Mouse (Mus musculus): Measurements from ENCODE around the gene Hist1h2ac.
A peak's percentile ranks its signal among the peaks of the same experiment; 100 is the strongest.
"Not testable (repeated sequence)": the region's sequence is repeated elsewhere in the genome, so short reads cannot be mapped to it uniquely, and the experiment has no call there.

Gene Hist1h2ac

DNA sequence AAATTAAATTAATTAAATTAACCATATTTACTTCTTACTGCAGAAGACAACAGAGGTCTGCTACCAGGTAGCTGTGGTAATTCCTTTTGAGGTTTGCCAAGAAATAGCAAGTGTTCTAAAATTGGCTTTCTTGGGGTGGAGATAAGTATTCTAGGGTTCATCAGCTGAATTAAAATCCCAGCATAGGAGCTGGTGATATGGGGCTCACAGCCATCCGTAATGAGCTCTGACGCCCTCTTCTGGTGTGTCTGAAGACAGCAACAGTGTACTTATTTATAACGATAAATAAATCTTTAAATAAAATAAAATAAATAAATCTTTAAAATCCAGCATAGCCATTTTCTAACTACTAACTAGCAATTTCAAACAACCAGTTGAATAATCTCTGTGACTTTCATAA, 16.0 kb upstream of the Hist1h2ac start:
- DNase-seq = no peak

GRCm38 (mm10) chr13:23698996-23699395, 15.2 kb upstream of the Hist1h2ac start:
- DNase-seq = no peak

DNA sequence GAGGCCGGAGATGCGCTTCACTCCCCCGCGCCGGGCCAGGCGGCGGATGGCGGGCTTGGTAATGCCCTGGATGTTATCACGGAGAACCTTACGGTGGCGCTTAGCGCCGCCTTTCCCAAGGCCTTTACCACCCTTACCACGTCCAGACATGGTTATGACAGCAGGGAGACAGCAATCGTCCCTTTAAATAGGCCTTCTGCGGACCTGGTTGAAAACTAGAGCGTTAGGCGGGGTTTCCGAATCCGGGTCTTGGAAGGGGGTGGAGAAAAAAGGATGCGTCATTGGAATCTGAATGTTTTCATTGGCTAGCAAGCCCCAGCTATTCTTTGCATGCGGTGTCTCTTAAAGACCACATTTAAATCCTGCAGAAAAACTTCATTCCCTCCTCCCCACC, 14.5 kb upstream of the Hist1h2ac start, which contains the start of gene Hist1h4c:
Gene Hist1h4c, minus strand, starts transcription at position 155 of the 394 bp plus-strand sequence.
- peak; percentile 99 for DNase-seq

DNA sequence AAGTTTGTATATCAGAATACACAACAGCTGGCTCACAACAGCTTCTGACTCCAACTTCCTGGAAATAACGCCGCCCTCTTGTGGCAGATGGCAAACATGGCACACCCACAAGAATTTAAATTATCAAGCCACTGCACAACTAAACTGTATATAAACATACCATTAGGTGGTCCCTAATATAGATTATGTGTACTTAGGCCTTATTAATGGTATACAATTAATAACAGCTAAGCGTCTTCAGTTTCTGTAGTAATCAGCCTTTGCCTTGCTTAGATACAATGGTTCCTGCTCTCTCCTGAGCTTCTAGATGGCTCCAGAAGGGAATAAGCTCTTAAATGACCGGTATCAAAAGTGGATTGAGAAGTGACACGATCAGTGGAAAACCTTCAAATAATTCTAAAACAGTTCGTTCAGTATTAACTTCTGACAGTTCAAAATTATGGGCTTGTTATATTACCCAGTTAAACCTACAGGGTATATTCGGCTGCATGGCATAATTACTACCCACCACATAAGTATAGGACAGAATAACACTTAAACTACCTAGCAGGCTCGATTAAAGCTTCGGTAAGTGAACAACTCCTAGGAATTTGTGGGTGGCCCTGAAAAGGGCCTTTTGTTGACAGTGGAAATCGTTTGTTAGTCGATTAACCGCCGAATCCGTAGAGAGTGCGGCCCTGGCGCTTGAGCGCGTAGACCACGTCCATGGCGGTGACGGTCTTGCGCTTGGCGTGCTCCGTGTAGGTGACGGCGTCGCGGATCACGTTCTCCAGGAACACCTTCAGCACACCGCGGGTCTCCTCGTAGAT, 13.9 kb upstream of the Hist1h2ac start:
- peak; percentile 83 for DNase-seq

DNA sequence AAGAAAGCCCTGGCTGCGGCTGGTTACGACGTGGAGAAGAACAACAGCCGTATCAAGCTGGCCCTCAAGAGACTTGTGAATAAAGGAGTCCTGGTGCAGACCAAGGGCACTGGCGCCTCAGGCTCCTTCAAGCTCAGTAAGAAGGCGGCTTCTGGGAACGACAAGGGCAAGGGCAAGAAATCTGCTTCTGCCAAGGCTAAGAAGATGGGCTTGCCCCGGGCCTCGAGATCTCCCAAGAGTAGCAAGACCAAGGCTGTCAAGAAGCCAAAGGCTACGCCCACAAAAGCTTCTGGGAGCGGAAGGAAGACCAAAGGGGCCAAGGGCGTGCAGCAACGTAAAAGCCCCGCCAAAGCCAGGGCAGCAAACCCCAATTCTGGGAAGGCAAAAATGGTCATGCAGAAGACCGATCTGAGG, 12.3 kb upstream of the Hist1h2ac start:
- DNase-seq = peak; percentile 49

- no peak for DNase-seq
These were observed 11.8 kb upstream of the Hist1h2ac start, which contains the start of gene Hist1h1t for GRCm38 (mm10) chr13:23695514-23695913. Hist1h1t (plus strand) TSS chr13:23695814.

- DNase-seq = no peak
These were observed 11.2 kb upstream of the Hist1h2ac start for GRCm38 (mm10) chr13:23694956-23695355.

DNA sequence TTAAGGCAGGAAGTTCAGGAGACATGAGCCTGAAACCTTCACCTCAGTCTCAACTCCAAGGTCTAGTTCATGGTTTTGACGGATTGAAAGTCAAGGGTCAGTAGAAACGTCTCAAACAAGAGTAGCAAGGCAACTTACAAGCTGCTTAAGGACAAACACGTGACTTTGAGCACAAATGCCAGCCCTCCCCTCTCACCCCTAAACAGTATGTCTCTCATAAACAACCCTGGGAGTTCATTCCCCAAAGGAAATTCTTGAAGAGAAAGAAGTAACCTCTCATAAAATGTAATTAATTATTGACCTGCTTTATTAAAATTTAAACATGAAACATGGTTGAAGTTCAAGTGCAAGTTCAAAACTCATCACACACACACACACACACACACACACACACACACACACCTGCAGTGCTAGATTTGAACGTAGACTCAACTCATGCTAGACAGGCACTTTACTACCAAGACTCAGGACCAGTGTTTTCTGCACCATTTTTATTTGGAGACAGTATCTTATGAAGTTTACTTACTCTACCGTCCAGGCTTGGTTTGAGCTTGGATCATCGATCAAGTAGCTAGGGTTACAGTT, 10.2 kb upstream of the Hist1h2ac start:
- DNase-seq = no peak

DNA sequence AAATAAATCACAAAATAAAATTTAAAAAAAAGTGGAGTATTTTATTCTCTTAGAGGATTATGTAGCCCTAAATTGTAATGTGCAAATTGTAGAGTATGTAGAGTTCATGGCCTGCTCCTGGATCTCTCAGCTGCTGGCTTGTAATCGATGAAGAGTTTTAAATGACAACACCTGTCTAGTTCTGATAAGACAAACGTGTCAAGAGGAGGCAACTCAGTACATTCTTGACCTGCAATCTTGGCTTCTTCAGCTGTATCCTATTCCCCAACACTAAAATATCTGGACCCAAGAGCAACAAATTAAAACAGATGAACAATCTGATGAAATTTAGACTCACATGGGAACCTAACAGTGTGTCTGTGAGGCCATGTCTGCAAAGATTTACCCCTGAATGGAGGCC, 5.7 kb upstream of the Hist1h2ac start:
- DNase-seq = no peak

DNA sequence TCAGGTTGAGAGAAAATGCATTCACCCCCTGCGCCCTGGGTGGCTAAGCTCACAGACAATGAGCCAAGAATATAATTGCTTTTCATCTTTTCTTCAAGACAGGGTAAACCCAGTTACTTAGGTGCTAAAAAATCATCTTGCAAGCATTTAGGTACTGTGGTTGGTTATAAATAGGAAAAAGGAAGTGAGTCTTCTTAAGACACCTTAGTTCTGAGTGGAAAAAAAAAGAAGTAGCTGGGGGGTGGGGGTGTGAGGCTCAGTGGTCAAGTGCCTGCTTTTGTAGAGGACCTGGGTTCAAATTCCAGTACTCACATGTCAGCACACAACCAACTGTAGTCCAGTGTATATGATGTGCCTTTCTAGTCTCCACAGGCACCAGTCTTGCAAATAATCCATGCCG, 5.2 kb upstream of the Hist1h2ac start:
- no peak for DNase-seq

DNA sequence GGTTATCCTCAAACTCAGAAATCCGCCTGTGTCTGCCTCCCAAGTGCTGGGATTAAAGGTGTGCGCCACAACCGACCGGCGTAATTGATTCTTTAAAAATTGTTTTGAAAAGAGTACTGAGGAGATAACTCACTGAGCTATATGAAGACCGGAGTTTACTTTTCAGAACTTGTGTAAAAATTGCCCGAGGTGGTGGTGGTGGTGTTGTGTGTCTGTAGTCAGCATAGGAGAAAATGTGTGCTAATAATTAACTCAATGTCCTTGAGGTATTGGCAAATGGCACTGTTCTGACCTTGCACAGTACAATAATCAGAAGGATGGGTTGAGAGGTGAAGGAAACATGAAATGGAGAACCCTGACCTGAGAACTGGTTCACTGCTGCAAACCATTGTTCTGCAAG, 4.2 kb upstream of the Hist1h2ac start:
- DNase-seq = no peak

GRCm38 (mm10) chr13:23687181-23687580, 3.4 kb upstream of the Hist1h2ac start:
- DNase-seq = no peak

DNA sequence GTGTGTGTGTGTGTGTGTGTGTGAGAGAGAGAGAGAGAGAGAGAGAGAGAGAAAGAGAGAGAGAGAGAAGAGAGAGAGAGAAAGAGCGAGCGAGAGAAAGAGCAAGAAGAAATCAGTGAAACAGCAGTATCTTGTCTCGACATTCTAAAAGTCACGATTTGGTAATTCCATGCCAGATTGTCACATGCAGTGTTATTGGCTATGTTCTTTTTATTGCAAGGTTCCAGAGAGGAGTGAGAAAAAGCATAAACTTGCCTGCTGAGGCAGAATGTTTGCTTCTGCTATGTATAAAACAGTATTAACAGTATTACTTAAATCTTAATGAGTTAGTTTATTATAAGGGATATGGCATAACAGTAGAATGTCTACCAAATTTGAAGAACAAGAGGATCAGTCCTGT, 2.2 kb upstream of the Hist1h2ac start:
- DNase-seq = no peak

GRCm38 (mm10) chr13:23685121-23685861, 1.5 kb upstream of the Hist1h2ac start:
- peak; percentile 39 for DNase-seq

DNA sequence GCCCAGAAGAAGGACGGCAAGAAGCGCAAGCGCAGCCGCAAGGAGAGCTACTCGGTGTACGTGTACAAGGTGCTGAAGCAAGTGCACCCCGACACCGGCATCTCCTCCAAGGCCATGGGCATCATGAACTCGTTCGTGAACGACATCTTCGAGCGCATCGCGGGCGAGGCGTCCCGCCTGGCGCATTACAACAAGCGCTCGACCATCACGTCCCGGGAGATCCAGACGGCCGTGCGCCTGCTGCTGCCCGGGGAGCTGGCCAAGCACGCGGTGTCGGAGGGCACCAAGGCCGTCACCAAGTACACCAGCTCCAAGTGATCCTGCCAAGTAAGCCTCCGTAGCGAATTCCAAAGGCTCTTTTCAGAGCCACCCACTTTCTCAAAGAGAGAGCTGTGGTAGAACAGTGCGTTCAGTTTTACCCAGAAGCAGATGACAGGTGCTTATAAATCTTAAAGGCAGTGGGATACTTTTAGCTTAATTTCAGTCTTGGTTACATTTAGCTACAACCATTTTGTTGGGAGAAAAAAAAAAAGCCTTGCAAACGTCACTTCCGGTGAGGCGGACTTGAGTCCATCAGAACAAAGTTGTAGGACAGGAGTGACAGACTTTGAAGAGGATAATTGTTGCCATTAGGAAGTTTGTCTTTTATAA, 672 bp upstream of the Hist1h2ac start:
- peak; percentile 85 for DNase-seq

DNA sequence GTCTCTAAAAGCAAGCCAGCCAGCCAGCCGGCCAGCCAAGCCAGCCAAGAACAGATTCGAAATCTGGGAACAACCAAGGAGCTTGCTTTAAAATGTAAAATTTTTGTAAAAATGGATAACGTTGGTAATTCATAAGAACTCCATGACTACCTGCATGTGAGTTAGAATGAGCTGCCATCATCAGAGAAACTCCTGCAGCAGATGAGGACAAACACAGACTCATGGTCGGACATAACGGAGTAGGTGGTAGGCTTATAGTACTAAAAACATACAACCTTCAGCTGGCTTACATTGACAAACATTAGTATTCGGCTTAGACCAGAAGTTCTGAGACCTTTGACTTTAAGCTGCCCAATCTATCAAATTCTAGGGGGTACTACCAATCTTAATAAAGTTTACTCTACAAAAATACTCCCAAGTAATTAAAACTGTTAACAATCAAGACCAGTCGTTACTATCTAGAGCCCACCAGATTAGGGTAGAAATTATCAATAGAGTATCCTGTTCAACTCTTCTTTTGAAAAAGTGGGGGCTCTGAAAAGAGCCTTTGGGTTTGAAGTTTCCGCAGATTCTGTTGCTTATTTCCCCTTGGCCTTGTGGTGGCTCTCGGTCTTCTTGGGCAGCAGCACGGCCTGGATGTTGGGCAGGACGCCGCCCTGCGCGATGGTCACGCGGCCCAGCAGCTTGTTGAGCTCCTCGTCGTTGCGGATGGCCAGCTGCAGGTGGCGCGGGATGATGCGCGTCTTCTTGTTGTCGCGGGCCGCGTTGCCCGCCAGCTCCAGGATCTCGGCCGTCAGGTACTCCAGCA, 597 bp downstream of the Hist1h2ac start:
- DNase-seq = not testable (repeated sequence)

DNA sequence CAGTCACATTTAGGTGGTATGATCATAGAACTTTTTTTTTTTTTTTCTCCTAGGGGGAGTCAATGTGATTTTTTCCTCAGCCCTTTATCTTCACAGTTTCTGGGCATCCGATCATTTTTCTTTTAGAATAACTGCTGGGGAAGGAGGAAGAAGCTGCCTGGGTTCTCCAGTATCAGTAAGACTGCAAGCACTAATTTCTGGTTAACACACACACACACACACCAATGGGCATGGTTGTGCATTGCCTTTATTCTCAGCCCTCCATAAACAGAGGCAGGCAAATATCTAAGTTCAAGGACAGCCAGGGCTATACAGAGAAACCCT, 1.2 kb downstream of the Hist1h2ac start:
- no peak for DNase-seq

- DNase-seq = no peak
These were observed 1.7 kb downstream of the Hist1h2ac start for GRCm38 (mm10) chr13:23681990-23682582.

DNA sequence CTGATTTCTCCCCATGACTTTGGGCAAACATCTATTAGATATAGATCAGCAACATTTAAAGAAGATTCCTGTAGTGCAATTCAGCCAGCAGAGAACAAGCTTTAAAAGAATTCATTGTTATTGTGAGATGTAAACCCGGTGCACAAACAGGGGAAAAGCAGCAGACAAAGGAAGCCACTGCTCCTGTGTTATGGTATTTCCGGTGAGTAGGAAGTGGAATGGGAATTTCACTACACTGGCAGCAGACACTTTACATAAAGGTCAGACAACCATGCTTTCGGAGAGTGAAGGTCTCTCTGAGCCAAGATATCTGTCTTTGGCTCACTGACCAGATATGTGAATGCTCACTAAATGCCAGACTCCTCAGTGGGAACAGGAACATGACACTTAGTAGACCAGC, 21.2 kb downstream of the Hist1h2ac start:
- peak; percentile 5 for DNase-seq

GRCm38 (mm10) chr13:23659636-23660366, 23.9 kb downstream of the Hist1h2ac start:
- no peak for DNase-seq

Measured in lung, postnatal 10 days (tissue).